Mouse (Mus musculus) hematopoietic stem cell, adult 5-6 weeks (primary cell): ENCODE data around the gene Hnrnpl. TPM values are rescaled to one million over a fixed set of nuclear protein-coding genes. Genes with fewer than 3 reads are reported as not detected.

Experiments used
- ATAC-seq, 2 experiments: fragments of 125-278 bp in 1 of 2; replicated peaks in 1 of 2; 2 replicates each; pipeline ENCODE4 v1.8.0; 2016 to 2017; ENCODE audit warnings: inconsistent platforms in 2 of 2, mild to moderate bottlenecking in 2 of 2, moderate number of reproducible peaks in 2 of 2, low read depth in 1 of 2, moderate TSS enrichment in 1 of 2; ENCODE audit not compliant: low FRiP score in 2 of 2, poor library complexity in 2 of 2, severe bottlenecking in 2 of 2, insufficient read depth in 1 of 2, low TSS enrichment in 1 of 2
- total RNA-seq: library from RNA; stranded (forward); fragments of 172-1452, 232-1000 nt; gene quantifications from 2 replicates; pipeline ENCODE4 v1.2.3, GENCODE M21; 2017

The Hnrnpl gene
- total RNA-seq, 1 experiment from 2014 or later = 427 TPM

GRCm38 (mm10) chr7:28787884-28788283 lies 20.5 kb upstream of the Hnrnpl start:
- ATAC-seq = 0 out of 4 replicates have a peak, but pooled peaks of 1 of the 2 experiments have one; percentile 20

GRCm38 (mm10) chr7:28788307-28789195 lies 19.8 kb upstream of the Hnrnpl start, which contains the start of gene Rinl:
Gene Rinl (plus strand): TSS chr7:28788969.
- peak; percentile 29 to 61; a peak in 1 of 4 replicates for ATAC-seq

GRCm38 (mm10) chr7:28789235-28789634 lies 19.1 kb upstream of the Hnrnpl start:
- ATAC-seq = no peak

GRCm38 (mm10) chr7:28790066-28790806 lies 18.1 kb upstream of the Hnrnpl start:
- no peak for ATAC-seq

- ATAC-seq = no peak
These were observed 16.6 kb upstream of the Hnrnpl start for GRCm38 (mm10) chr7:28791706-28792105.

GRCm38 (mm10) chr7:28792391-28793185 lies 15.8 kb upstream of the Hnrnpl start:
- no peak for ATAC-seq

- no peak for ATAC-seq
These were observed 14.5 kb upstream of the Hnrnpl start for GRCm38 (mm10) chr7:28793834-28794233.

GRCm38 (mm10) chr7:28794496-28794895 lies 13.8 kb upstream of the Hnrnpl start:
- no peak for ATAC-seq

- peak; percentile 43 to 72 for ATAC-seq
These were observed 12.5 kb upstream of the Hnrnpl start for GRCm38 (mm10) chr7:28795832-28796231.

- ATAC-seq = peak; percentile 78 to 82
These were observed 11.8 kb upstream of the Hnrnpl start for GRCm38 (mm10) chr7:28796562-28796975.

- no peak for ATAC-seq
These were observed 8.3 kb upstream of the Hnrnpl start for GRCm38 (mm10) chr7:28799994-28800393.

GRCm38 (mm10) chr7:28801451-28801850 lies 6.9 kb upstream of the Hnrnpl start:
- no peak for ATAC-seq

GRCm38 (mm10) chr7:28801901-28802670 lies 6.3 kb upstream of the Hnrnpl start:
- ATAC-seq = peak in 1 of 2 experiments; percentile 18; a peak in 1 of 4 replicates

- peak in 1 of 2 experiments; percentile 19; a peak in 1 of 4 replicates for ATAC-seq
These were observed 5.3 kb upstream of the Hnrnpl start for GRCm38 (mm10) chr7:28802846-28803588.

GRCm38 (mm10) chr7:28803756-28804155 lies 4.6 kb upstream of the Hnrnpl start:
- no peak for ATAC-seq

- no peak for ATAC-seq
These were observed 1.5 kb upstream of the Hnrnpl start for GRCm38 (mm10) chr7:28806869-28807268.
